Mouse (Mus musculus): Measurements from ENCODE around the gene Cd180. TPM values are rescaled to one million over a fixed set of nuclear protein-coding genes. Genes with fewer than 3 reads are reported as not detected.

Cd180 gene
- polyA plus RNA-seq, 1 experiment from 2014 or later: 0.40 TPM

- no peaks in the 10 kb centered on the region for H3K36me3 ChIP-seq (ENCODE audit: poor library complexity, severe bottlenecking)
- H3K27ac ChIP-seq: no peak overlapping the region
- no peak overlapping the region for H3K4me3 ChIP-seq
- no peak for ATAC-seq
- peaks cover 14% of the 10 kb centered on the region for H3K4me1 ChIP-seq
- H3K27me3 ChIP-seq: no peaks in the 10 kb centered on the region
- no peak overlapping the region for H3K9ac ChIP-seq
- H3K9me3 ChIP-seq (replicated peaks): no peaks in the 10 kb centered on the region
- 90% methylated on average over 6 of the region's 6 CpGs for WGBS
- no peak overlapping the region for H3K4me2 ChIP-seq
These were observed 3.9 kb upstream of the Cd180 start for GRCm38 (mm10) chr13:102689201-102690090.

GRCm38 (mm10) chr13:102690184-102690583 is 3.2 kb upstream of the Cd180 start:
- no peaks in the 10 kb centered on the region for H3K27me3 ChIP-seq
- H3K36me3 ChIP-seq (ENCODE audit: poor library complexity, severe bottlenecking): no peaks in the 10 kb centered on the region
- peaks cover 14% of the 10 kb centered on the region for H3K4me1 ChIP-seq
- no peak overlapping the region for H3K27ac ChIP-seq
- no peak overlapping the region for H3K4me3 ChIP-seq
- no peaks in the 10 kb centered on the region for H3K9me3 ChIP-seq (replicated peaks)
- H3K4me2 ChIP-seq: no peak overlapping the region
- H3K9ac ChIP-seq: no peak overlapping the region
- no peak for ATAC-seq
- WGBS: 95% methylated on average over 5 of the region's 5 CpGs

DNA sequence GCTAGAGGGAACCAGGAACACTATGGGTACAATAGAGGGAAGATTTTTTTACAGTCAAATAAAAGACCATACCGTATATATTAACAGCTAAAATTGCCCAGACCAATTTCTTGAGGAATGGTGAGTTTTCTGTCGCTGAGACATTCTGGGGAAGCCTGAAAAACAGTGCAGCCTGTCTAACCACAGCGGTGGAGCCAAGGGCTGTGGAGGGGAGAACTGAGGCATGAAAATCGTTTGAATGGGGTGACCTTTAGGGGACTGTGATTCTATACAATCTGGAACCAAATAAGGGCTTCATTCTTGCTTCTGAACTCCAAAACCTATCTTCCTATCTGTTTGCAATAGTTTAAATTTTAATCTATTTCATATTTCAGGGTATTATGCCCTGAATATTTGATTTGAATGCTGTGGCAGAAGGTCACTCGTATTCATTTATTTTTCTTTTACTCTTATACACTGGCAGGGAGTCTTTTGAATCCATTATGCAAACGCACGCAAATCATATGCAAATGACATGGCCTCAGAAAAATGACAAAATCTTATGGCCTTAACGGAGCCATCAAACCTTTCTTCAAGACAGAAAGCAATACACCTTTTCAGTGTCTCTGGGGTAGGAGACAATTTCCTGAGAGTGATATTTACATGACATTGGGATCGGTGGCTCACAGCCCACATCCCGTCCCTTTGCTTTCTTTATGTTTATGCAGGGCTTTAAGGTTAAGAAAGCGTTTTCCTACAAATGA is 1.8 kb upstream of the Cd180 start:
- Histone ChIP-seq H3K36me3 (ENCODE audit: poor library complexity, severe bottlenecking) (no peaks in the 10 kb centered on the region), H3K4me2 (no peak overlapping the region), H3K9me3 (replicated peaks) (no peaks in the 10 kb centered on the region), H3K9ac (no peak overlapping the region), H3K27me3 (no peaks in the 10 kb centered on the region), H3K4me3 (no peak overlapping the region), H3K4me1 (peaks cover 14% of the 10 kb centered on the region), H3K27ac (no peak overlapping the region)
- 49% methylated on average over 11 of the region's 11 CpGs for WGBS
- no peak for ATAC-seq

GRCm38 (mm10) chr13:102694154-102694553 is 796 bp downstream of the Cd180 start:
- peaks cover 28% of the 10 kb centered on the region for H3K4me1 ChIP-seq
- H3K4me3 ChIP-seq: no peak overlapping the region
- no peaks in the 10 kb centered on the region for H3K9me3 ChIP-seq (replicated peaks)
- no peak overlapping the region for H3K27ac ChIP-seq
- 94% methylated on average over 7 of the region's 7 CpGs for WGBS
- no peak overlapping the region for H3K9ac ChIP-seq
- no peak overlapping the region for H3K4me2 ChIP-seq
- no peaks in the 10 kb centered on the region for H3K36me3 ChIP-seq (ENCODE audit: poor library complexity, severe bottlenecking)
- ATAC-seq: no peak
- no peaks in the 10 kb centered on the region for H3K27me3 ChIP-seq

GRCm38 (mm10) chr13:102695121-102695905 is 2.0 kb downstream of the Cd180 start:
- no peak overlapping the region for H3K4me3 ChIP-seq
- no peaks in the 10 kb centered on the region for H3K36me3 ChIP-seq (ENCODE audit: poor library complexity, severe bottlenecking)
- H3K4me2 ChIP-seq: no peak overlapping the region
- peaks cover 38% of the 10 kb centered on the region for H3K4me1 ChIP-seq
- H3K27ac ChIP-seq: no peak overlapping the region
- no peaks in the 10 kb centered on the region for H3K9me3 ChIP-seq (replicated peaks)
- WGBS: 75% methylated on average over 7 of the region's 7 CpGs
- H3K9ac ChIP-seq: no peak overlapping the region
- H3K27me3 ChIP-seq: no peaks in the 10 kb centered on the region
- ATAC-seq: no peak

DNA sequence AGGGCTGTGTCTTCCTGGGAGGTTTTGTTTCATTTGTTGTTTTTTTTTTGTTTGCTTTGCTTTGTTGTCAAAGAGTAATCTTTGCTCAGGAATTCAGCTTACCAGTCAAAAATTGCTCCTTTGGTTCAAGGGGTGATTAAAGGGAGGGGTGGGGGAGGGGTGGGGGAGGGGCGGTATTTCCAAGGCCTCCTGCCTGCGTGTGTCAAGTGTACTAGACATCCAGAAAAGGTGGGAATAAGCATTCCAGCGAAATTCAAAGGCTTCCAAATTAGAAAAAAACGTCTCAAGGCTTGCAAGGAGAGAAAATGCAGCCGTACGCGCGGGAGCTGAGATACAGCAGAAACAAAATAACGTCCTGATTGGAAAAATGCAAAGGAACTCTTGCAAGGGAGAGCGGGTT is 5.0 kb downstream of the Cd180 start:
- no peaks in the 10 kb centered on the region for H3K9me3 ChIP-seq (replicated peaks)
- ATAC-seq: peak; percentile 34
- peak overlapping the region; percentile 90 for H3K27ac ChIP-seq
- H3K27me3 ChIP-seq: no peaks in the 10 kb centered on the region
- H3K9ac ChIP-seq: peak overlapping the region; percentile 39
- 6% methylated on average over 10 of the region's 10 CpGs for WGBS
- no peaks in the 10 kb centered on the region for H3K36me3 ChIP-seq (ENCODE audit: poor library complexity, severe bottlenecking)
- H3K4me3 ChIP-seq: peak overlapping the region; percentile 19
- peak overlapping the region; percentile 56 for H3K4me2 ChIP-seq
- H3K4me1 ChIP-seq: peaks cover 37% of the 10 kb centered on the region

- ATAC-seq: peak; percentile 96
- H3K27me3 ChIP-seq: no peaks in the 10 kb centered on the region
- WGBS: 12% methylated on average over 14 of the region's 14 CpGs
- H3K4me2 ChIP-seq: peak overlapping the region; percentile 56
- no peaks in the 10 kb centered on the region for H3K36me3 ChIP-seq (ENCODE audit: poor library complexity, severe bottlenecking)
- H3K9me3 ChIP-seq (replicated peaks): no peaks in the 10 kb centered on the region
- peak overlapping the region; percentile 19 for H3K4me3 ChIP-seq
- peak overlapping the region; percentile 39 for H3K9ac ChIP-seq
- H3K27ac ChIP-seq: peak overlapping the region; percentile 90
- peaks cover 37% of the 10 kb centered on the region for H3K4me1 ChIP-seq
These were observed 5.5 kb downstream of the Cd180 start for GRCm38 (mm10) chr13:102698751-102699323.

DNA sequence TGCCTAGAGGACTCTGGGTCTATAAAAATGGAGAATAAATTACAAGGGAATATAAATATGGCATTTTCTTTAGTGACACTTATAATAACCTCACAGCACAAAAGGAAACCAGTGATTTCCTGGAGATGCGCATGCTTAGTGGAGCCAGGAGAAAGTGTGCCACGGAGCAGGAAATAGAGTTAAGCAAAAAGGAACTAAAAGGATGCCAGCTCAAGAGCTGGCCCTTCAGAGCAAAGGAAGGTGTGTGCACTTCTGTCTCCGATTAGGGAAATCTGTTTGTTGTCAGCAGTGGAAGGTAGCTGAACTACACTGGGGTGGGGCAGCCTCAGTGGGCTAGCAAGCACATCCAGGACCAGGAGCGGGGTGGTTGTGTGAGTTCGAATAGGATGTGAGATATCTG is 6.8 kb downstream of the Cd180 start:
- WGBS: 88% methylated on average over 5 of the region's 5 CpGs
- Histone ChIP-seq H3K4me1 (peaks cover 37% of the 10 kb centered on the region), H3K36me3 (ENCODE audit: poor library complexity, severe bottlenecking) (no peaks in the 10 kb centered on the region), H3K9ac (no peak overlapping the region), H3K27ac (no peak overlapping the region), H3K4me3 (no peak overlapping the region), H3K4me2 (no peak overlapping the region), H3K27me3 (no peaks in the 10 kb centered on the region), H3K9me3 (replicated peaks) (no peaks in the 10 kb centered on the region)
- no peak for ATAC-seq

DNA sequence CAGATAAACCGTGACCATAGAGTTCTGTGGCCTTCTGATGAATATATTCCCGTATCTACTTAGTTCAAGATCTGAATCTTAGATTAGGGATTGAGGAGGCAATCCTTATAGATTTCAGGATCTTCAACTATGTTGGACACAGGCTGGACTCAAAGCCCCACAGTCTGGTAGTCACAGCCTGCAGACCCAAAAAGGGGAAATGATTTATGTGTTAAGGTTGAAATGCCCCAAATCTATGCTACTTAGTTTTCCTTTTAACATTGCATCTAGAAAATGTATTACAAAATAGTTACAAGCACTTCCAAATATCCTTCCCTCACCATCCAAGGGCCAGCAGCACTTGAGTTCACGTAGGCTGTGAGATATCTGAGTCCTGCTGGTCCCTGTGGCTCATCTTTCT is 7.4 kb downstream of the Cd180 start:
- no peaks in the 10 kb centered on the region for H3K9me3 ChIP-seq (replicated peaks)
- no peak overlapping the region for H3K4me3 ChIP-seq
- no peak overlapping the region for H3K27ac ChIP-seq
- no peaks in the 10 kb centered on the region for H3K27me3 ChIP-seq
- no peak overlapping the region for H3K4me2 ChIP-seq
- no peak for ATAC-seq
- no peaks in the 10 kb centered on the region for H3K36me3 ChIP-seq (ENCODE audit: poor library complexity, severe bottlenecking)
- 92% methylated on average over 3 of the region's 3 CpGs for WGBS
- no peak overlapping the region for H3K9ac ChIP-seq
- H3K4me1 ChIP-seq: peaks cover 37% of the 10 kb centered on the region

DNA sequence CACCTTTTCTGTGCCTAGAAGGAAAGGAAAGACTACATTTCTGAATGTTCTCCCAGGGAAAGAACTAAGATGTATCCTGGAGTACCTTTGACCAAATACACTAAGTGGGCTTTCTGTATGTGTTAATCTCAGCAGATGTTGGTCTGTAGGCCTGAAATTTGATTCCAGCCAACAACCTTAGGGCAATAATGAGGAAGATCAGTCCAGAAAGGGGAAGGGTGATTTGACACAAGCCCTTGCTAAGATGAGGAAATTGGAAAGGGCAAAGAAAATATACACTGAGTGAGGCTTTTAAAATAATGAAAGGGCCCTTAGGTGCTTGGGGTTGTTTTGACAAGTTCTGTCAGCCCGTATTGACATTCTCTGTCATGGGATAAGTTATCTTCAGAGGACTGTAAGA is 23.6 kb downstream of the Cd180 start:
- Histone ChIP-seq H3K4me1 (no peaks in the 10 kb centered on the region), H3K4me3 (no peak overlapping the region), H3K27ac (no peak overlapping the region), H3K27me3 (no peaks in the 10 kb centered on the region), H3K9ac (no peak overlapping the region), H3K36me3 (ENCODE audit: poor library complexity, severe bottlenecking) (no peaks in the 10 kb centered on the region), H3K9me3 (replicated peaks) (no peaks in the 10 kb centered on the region), H3K4me2 (no peak overlapping the region)
- no peak for ATAC-seq
- WGBS: 83% methylated on average over 1 of the region's 1 CpGs

DNA sequence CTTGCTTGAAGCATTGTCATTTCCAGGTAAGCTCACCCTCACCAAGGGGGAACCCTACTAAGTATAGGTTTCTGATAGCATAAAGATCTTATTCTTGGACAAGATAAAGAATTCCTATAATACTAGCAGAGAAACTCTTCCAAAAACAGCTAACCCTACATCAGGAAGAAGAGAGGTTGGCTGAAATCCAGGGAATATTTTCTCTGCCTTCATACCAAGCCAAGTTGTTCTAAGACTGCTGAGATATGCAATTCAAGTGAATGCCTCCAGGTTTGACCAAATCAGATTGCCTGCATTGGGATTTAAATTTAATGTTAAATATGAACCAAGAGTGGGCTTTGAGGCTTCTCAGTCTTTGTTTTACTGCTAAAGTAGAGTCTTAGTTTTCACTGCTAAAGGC is 32.1 kb downstream of the Cd180 start:
- ATAC-seq: no peak
- H3K4me3 ChIP-seq: no peak overlapping the region
- H3K27ac ChIP-seq: no peak overlapping the region
- H3K27me3 ChIP-seq: no peaks in the 10 kb centered on the region
- H3K4me1 ChIP-seq: no peaks in the 10 kb centered on the region
- no peak overlapping the region for H3K9ac ChIP-seq
- H3K36me3 ChIP-seq (ENCODE audit: poor library complexity, severe bottlenecking): no peaks in the 10 kb centered on the region
- H3K9me3 ChIP-seq (replicated peaks): no peaks in the 10 kb centered on the region
- H3K4me2 ChIP-seq: no peak overlapping the region

DNA sequence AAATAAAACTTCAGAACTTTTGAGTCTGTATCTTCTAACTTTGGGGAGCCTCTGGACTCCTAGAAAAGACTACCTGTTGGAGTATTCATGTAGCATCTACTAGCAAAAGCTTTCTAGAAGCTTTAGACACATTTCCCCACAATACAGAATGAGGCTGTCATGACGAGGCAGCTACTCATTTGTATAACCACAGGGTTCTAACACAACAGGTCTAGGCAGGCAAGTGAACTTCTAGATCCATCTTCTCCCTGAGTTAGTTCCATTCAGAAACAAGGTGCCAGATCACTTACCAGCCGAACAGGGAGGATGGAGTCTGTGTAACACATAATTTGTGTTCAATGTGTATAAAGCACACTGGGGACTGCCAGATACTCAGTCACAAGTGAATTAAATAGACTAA is 32.5 kb downstream of the Cd180 start:
- Histone ChIP-seq H3K4me2 (no peak overlapping the region), H3K4me3 (no peak overlapping the region), H3K36me3 (ENCODE audit: poor library complexity, severe bottlenecking) (no peaks in the 10 kb centered on the region), H3K9me3 (replicated peaks) (no peaks in the 10 kb centered on the region), H3K4me1 (no peaks in the 10 kb centered on the region), H3K9ac (no peak overlapping the region), H3K27me3 (no peaks in the 10 kb centered on the region), H3K27ac (no peak overlapping the region)
- no peak for ATAC-seq
- 79% methylated on average over 2 of the region's 2 CpGs for WGBS
